Mouse (Mus musculus): Measurements from ENCODE around the gene Cerk.

GRCm38 (mm10) chr15:86183484-86183883 lies 2.5 kb downstream of the Cerk start:
- TF ChIP-seq CTCF (IDR thresholded peaks at IDR 0.05; ENCODE audit: low read depth) (no peak), EP300 (IDR thresholded peaks at IDR 0.05; ENCODE audit: low read depth) (no peak)

Data from liver, postnatal 0 days (tissue).